Mouse (Mus musculus): ENCODE data around the gene Dtx3l. TPM values are rescaled to one million over a fixed set of nuclear protein-coding genes. Genes with fewer than 3 reads are reported as not detected.

Gene Dtx3l
- total RNA-seq, 2 experiments from 2014 or later: 4.3 to 5.1 TPM

DNA sequence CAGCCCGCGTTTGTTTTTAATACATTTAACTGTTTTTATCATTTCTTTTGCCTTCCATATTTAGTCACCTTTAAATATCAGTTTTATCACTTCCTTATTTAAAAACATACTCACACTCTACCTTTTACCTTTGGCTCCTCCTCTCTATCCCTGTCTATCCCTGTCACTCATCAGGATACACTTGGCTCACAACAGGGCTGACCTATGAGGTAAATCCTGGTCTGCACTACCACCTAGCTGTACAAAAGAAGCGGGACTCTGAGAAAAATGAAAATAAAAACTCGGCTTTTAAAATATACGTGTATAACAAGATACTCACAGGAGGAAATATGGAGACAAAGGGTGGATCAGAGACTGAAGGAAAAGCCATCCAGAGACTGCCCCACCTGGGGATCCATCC is 50.0 kb downstream of the Dtx3l start:
- no peak for DNase-seq (ENCODE audit: low spot score)

DNA sequence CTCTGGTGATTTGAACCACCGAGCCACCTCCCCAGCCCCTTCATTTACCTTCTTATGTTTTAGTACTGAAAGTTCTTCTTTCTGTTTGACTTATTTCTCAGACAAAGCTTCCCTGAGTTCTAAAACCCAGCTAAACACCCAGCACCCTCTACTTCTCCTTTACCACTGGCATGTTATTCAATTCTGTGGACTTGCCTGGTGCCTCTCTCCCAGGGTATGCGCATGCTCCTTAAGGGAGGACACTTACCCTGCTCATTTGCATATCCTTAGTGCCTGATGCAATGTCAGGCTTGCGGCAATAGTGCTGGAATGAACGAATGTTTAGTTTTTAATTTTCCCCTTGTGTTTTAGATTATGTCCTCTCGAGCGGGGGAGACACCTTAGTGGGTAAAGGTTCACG is 50.8 kb downstream of the Dtx3l start:
- no peak for DNase-seq (ENCODE audit: low spot score)

Other genes starting within 250 kb of the Dtx3l start
- gene Dirc2, start 169.8 kb downstream of the Dtx3l start, total RNA-seq (2021): 10 to 100 TPM; 61.7 to 65.1 TPM
- gene Hspbap1, start 168.8 kb downstream of the Dtx3l start, total RNA-seq (2021): 1 to 10 TPM; 3.5 to 4.3 TPM
- gene Parp14, start 67.6 kb downstream of the Dtx3l start, total RNA-seq (2021): 1 to 10 TPM; 2.1 to 3.5 TPM
- 1 to 10 TPM; 3.1 to 5.0 TPM for gene Parp9, start 681 bp downstream of the Dtx3l start, total RNA-seq (2021)
- gene Kpna1, start 39.6 kb upstream of the Dtx3l start, total RNA-seq (2021): 100 to 1,000 TPM; 188 to 197 TPM
- gene Wdr5b, start 102.0 kb upstream of the Dtx3l start, total RNA-seq (2021): 1 to 10 TPM; 2.2 to 2.4 TPM
- gene Fam162a, start 132.4 kb upstream of the Dtx3l start, total RNA-seq (2021): 100 to 1,000 TPM; 118 to 126 TPM
- 10 to 100 TPM; 25.4 to 30.2 TPM for gene Ccdc58, start 132.5 kb upstream of the Dtx3l start, total RNA-seq (2021)
- gene Csta1, start 192.1 kb upstream of the Dtx3l start, total RNA-seq (2021): not detected
- gene Stfa2l1, start 217.7 kb upstream of the Dtx3l start, total RNA-seq (2021): not detected
- gene Gm5483, start 245.1 kb upstream of the Dtx3l start, total RNA-seq (2021): not detected